Mouse (Mus musculus) heart, embryonic 12.5 days (tissue): ENCODE measurements around the gene Rbpj. TPM values are rescaled to one million over a fixed set of nuclear protein-coding genes. Genes with fewer than 3 reads are reported as not detected.
"Not testable (repeated sequence)": the region's sequence is repeated elsewhere in the genome, so short reads cannot be mapped to it uniquely, and the experiment has no call there.

Experiments
- ATAC-seq: fragments of 200-750 bp; cut with Nextera tagmentation; 2 replicates; pipeline ENCODE4 v1.8.0; 2017; ENCODE audit warnings: moderate TSS enrichment, moderate library complexity; ENCODE audit not compliant: insufficient number of reproducible peaks, low FRiP score
- H3K27ac ChIP-seq: fragments of 300-500 bp; sonication (generic); 2 replicates; pipeline ENCODE4 v1.5.1; 2016; ENCODE audit warnings: mild to moderate bottlenecking, moderate library complexity; ENCODE audit not compliant: poor library complexity, severe bottlenecking
- H3K27me3 ChIP-seq: fragments of 300-500 bp; sonication (generic); replicated peaks from 2 replicates; pipeline ENCODE4 v1.6.1; 2016; ENCODE audit warnings: mild to moderate bottlenecking, moderate library complexity
- H3K36me3 ChIP-seq: fragments of 300-500 bp; sonication (generic); 2 replicates; pipeline ENCODE4 v1.6.1; 2016; ENCODE audit warnings: mild to moderate bottlenecking, moderate library complexity
- H3K4me1 ChIP-seq: fragments of 300-500 bp; sonication (generic); replicated peaks from 2 replicates; pipeline ENCODE4 v1.6.1; 2016; ENCODE audit warnings: mild to moderate bottlenecking
- H3K4me2 ChIP-seq: fragments of 300-500 bp; sonication (generic); 2 replicates; pipeline ENCODE4 v1.6.1; 2016; ENCODE audit warnings: mild to moderate bottlenecking, moderate library complexity
- H3K4me3 ChIP-seq: fragments of 300-500 bp; sonication (generic); 2 replicates; pipeline ENCODE4 v1.5.1; 2016; ENCODE audit warnings: mild to moderate bottlenecking
- H3K9ac ChIP-seq: fragments of 300-500 bp; sonication (generic); 2 replicates; pipeline ENCODE4 v1.6.1; 2016; ENCODE audit warnings: mild to moderate bottlenecking, moderate library complexity
- H3K9me3 ChIP-seq: fragments of 300-500 bp; sonication (generic); replicated peaks from 2 replicates; pipeline ENCODE4 v1.6.1; 2016; ENCODE audit warnings: mild to moderate bottlenecking, moderate library complexity
- WGBS: fragments of 180-500 bp; shearing (Covaris S2); methylation state at CpG from one replicate; pipeline ENCODE4 v1.1.7; 2016; 5-methylcytosine and 5-hydroxymethylcytosine counted together
- polyA plus RNA-seq: library from polyadenylated mRNA; unstranded; fragments of >200 nt; fragmentation: Nextera tagmentation; extraction: Ambion mirVana; gene quantifications from 2 replicates; pipeline ENCODE4 v1.2.1, GENCODE M21; 2016

Rbpj gene
- polyA plus RNA-seq, 1 experiment from 2014 or later, result 27.0 TPM

DNA sequence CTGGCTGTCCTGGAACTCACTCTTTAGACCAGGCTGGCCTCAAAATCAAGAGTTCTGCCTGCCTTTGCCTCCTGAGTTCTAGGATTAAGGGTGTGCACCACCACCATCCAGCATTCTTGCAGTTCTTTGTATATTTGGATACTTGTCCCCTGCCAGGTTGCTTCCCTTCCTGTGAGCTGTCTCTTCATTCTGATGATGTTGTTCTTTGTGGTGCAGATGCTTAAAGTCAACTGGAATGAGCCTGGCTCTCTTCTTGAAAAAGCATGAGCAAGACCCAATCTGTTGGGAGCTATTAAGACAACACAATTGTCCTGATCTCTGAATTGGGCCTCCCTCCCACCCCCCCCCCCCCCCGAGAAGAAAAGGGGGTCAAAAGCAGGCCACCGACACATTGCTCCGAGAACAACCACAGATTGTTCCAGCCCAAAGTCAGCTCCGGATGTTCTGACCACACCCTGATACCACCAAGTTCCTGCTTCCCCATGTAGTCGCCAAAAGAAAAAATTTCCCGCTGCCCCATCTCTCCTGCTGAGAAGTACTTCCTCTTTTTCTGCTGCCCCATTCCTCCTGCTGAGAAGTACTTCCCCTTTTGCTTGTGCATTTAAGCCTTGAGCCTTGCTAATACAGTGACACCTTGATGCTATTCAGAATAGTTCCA, 207.7 kb downstream of the Rbpj start:
- WGBS, result 80% methylated on average over 6 of the region's 6 CpGs
- H3K4me1 ChIP-seq, H3K4me2 ChIP-seq, ATAC-seq, H3K9ac ChIP-seq, H3K9me3 ChIP-seq, H3K4me3 ChIP-seq, H3K27ac ChIP-seq, H3K36me3 ChIP-seq: not testable (repeated sequence)
- peaks cover 16% of the 10 kb centered on the region for H3K27me3 ChIP-seq

DNA sequence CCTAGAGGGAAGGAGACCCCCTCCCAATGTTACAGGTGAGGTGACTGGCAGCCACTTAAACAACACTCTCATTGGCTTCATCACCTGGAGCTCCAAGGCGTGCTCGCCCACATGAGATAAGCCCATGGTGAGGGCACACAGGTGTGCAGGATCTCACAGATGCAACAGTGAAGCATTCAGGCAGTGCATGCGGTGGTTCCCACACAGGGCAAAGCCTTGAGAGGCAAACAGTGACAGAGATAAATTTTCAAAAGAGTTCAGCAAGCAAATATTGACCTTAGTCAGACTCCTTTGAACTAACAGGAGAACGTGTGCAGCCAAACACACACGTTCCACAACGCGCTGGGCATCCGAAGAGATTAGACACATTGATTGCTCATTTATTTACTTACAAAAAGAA, 210.7 kb downstream of the Rbpj start:
- no peak for ATAC-seq
- WGBS, result 80% methylated on average over 8 of the region's 8 CpGs
- no peak overlapping the region for H3K4me2 ChIP-seq

DNA sequence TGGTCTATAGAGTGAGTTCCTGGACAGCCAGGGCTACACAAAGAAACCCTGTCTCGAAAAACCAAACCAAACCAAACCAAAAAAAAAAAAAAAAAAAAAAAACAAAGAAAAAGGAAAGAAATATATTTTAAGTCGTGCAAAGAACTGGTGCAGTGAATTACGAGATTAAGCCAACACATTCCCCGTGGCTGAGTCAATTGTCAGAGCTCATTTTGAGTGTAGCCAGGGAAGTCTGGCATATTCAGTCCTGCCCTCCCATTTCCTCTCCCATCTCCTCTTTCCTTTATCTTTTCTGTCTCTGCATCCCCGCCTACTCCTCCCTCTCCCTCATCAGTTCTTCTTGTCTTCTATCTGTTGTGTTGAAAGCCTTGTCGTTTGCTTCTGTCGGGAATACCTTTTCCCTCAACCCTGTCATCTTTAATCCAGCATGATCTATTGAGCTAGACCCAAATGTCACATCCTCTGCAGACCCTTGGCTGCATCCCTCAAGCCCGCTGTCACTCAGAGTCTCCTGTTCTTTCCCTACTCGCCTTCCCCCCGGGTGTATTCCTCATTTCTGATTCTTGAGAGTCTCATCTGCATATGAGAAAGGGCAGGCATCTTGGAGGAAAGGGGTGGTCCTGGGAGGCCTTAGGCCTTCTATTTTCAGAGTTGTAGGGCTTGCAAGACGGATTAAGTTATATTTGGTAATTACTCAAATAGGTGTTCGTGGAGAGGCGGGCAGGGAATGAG, 212.2 kb downstream of the Rbpj start:
- Histone ChIP-seq H3K4me2 (no peak overlapping the region), H3K9ac (no peak overlapping the region), H3K27me3 (peaks cover 27% of the 10 kb centered on the region), H3K4me3 (no peak overlapping the region), H3K27ac (no peak overlapping the region), H3K4me1 (0 out of 2 replicates have a peak, but pooled peaks cover 3% of the 10 kb centered on the region), H3K9me3 (peaks cover 7% of the 10 kb centered on the region), H3K36me3 (no peaks in the 10 kb centered on the region)
- ATAC-seq, result no peak
- WGBS, result 38% methylated on average over 13 of the region's 13 CpGs

More for the DNA sequence above, 210.7 kb downstream of the Rbpj start:
- no peak overlapping the region for H3K4me3 ChIP-seq
- H3K4me1 ChIP-seq, result peaks cover 2% of the 10 kb centered on the region
- H3K9me3 ChIP-seq, result no peaks in the 10 kb centered on the region
- peaks cover 27% of the 10 kb centered on the region for H3K27me3 ChIP-seq
- H3K9ac ChIP-seq, result no peak overlapping the region
- H3K27ac ChIP-seq, result no peak overlapping the region
- no peaks in the 10 kb centered on the region for H3K36me3 ChIP-seq

DNA sequence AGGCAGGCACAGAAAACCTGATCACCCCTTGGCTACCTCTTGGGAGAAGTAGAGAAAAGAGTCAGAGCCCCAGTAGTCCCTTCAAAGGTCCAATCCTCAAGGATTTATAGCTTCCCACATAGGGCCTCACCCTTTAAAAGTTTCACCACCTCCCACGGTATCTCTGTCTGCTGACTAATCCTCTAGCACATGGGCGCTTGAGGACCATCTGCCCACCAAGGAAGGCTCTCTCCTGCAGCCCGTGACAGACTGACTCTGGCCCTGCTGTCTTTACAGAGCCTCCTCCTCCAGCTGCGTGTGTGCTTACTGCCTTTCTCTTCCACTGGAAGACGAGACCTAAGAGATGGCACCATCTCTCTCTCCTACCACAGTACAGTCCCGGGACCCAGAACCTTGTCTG, 213.7 kb downstream of the Rbpj start:
- H3K27me3 ChIP-seq, result peaks cover 27% of the 10 kb centered on the region
- H3K9me3 ChIP-seq, result peaks cover 7% of the 10 kb centered on the region
- H3K36me3 ChIP-seq, result no peaks in the 10 kb centered on the region
- no peak overlapping the region for H3K9ac ChIP-seq
- no peak for ATAC-seq
- WGBS, result 59% methylated on average over 6 of the region's 6 CpGs
- H3K4me1 ChIP-seq, result peaks cover 11% of the 10 kb centered on the region; the same call in 1 of the 2 replicates
- H3K27ac ChIP-seq, result no peak overlapping the region
- H3K4me3 ChIP-seq, result no peak overlapping the region
- H3K4me2 ChIP-seq, result no peak overlapping the region

DNA sequence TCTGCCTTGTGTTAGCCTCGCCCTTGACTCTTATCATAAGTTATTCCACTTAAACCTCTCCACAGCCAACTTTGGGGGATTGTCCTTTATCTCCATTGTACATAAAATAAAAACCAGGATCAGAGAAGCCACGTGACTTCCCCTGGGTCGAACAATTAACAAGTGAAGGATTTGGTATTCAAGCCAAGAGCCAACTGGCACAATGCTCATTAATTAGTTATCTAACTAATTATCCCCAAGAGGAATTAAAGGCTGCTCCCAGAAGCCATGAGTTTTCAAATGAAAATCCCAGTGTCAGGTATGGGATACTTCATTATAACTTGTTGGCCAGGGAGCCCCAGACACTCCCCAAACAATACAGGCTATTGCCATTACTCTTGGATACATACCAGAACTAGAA, 218.0 kb downstream of the Rbpj start:
- Histone ChIP-seq H3K9me3 (peaks cover 7% of the 10 kb centered on the region), H3K4me2 (no peak overlapping the region), H3K36me3 (no peaks in the 10 kb centered on the region), H3K4me3 (no peak overlapping the region), H3K9ac (no peak overlapping the region), H3K4me1 (peaks cover 11% of the 10 kb centered on the region; the same call in 1 of the 2 replicates), H3K27me3 (peaks cover 31% of the 10 kb centered on the region), H3K27ac (no peak overlapping the region)
- WGBS, result 24% methylated on average over 3 of the region's 3 CpGs
- ATAC-seq, result no peak

GRCm38 (mm10) chr5:53684417-53684816, 218.5 kb downstream of the Rbpj start:
- Histone ChIP-seq H3K9ac (no peak overlapping the region), H3K27ac (no peak overlapping the region), H3K4me1 (peaks cover 11% of the 10 kb centered on the region; the same call in 1 of the 2 replicates), H3K4me3 (no peak overlapping the region), H3K9me3 (peaks cover 7% of the 10 kb centered on the region), H3K36me3 (no peaks in the 10 kb centered on the region), H3K27me3 (peaks cover 28% of the 10 kb centered on the region), H3K4me2 (no peak overlapping the region)
- ATAC-seq, result no peak
- WGBS, result 80% methylated on average over 1 of the region's 1 CpGs

DNA sequence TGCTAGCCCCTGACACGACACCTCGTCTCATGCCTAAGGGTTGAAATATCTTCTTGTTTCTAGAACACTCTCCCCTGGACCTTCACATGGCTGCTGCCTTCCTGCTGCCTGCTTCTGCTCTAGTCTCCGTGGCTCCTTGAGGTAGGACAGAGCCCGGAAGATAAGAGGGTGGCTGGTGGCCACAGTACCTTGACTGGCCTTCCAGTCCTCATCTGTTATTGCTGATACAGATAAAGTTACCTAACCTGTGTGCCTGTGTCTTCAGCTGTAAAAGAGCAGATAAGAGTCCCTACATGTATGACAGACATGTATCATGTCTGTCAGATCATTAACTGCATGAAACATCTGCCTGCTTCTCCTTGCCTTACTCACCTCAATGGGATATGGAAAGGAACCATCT, 219.7 kb downstream of the Rbpj start:
- WGBS, result 66% methylated on average over 4 of the region's 4 CpGs
- no peak overlapping the region for H3K4me2 ChIP-seq
- H3K36me3 ChIP-seq, result no peaks in the 10 kb centered on the region
- no peak for ATAC-seq
- H3K4me3 ChIP-seq, result no peak overlapping the region
- H3K27me3 ChIP-seq, result peaks cover 23% of the 10 kb centered on the region; the same call in 1 of the 2 replicates
- H3K9ac ChIP-seq, result no peak overlapping the region
- peaks cover 11% of the 10 kb centered on the region; the same call in 1 of the 2 replicates for H3K4me1 ChIP-seq
- peaks cover 7% of the 10 kb centered on the region for H3K9me3 ChIP-seq
- H3K27ac ChIP-seq, result no peak overlapping the region

- Histone ChIP-seq H3K36me3 (no peaks in the 10 kb centered on the region), H3K9ac (no peak overlapping the region), H3K4me1 (peaks cover 11% of the 10 kb centered on the region; the same call in 1 of the 2 replicates), H3K9me3 (peaks cover 7% of the 10 kb centered on the region), H3K4me3 (no peak overlapping the region), H3K27me3 (peaks cover 23% of the 10 kb centered on the region; the same call in 1 of the 2 replicates), H3K4me2 (no peak overlapping the region), H3K27ac (no peak overlapping the region)
- no peak for ATAC-seq
- 81% methylated on average over 2 of the region's 2 CpGs for WGBS
Measured at GRCm38 (mm10) chr5:53686379-53686778, 220.4 kb downstream of the Rbpj start.

DNA sequence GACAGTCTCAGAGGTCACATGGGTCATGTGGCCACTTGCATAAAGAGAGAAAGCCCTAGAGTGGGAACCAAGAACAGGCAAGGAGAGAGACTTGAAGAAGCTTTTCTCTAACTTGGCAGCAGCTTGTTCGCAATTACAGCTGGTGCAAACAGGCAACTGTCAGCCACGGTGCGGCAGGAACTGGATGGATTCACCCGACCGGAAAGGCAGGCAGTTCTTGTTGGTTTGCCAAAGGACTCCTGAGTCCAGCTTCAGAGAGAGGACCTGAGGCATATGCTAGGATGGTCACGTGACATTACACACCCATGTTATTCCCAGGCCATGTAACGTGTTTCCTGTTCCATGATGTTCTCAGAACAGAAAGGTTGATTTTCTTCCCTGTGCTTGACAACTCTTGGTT, 222.4 kb downstream of the Rbpj start:
- Histone ChIP-seq H3K36me3 (no peaks in the 10 kb centered on the region), H3K4me2 (no peak overlapping the region), H3K4me3 (no peak overlapping the region), H3K4me1 (peaks cover 6% of the 10 kb centered on the region; the same call in 1 of the 2 replicates), H3K27me3 (peaks cover 23% of the 10 kb centered on the region; the same call in 1 of the 2 replicates), H3K9ac (no peak overlapping the region), H3K9me3 (0 out of 2 replicates have a peak, but pooled peaks cover 6% of the 10 kb centered on the region), H3K27ac (no peak overlapping the region)
- ATAC-seq, result no peak
- 82% methylated on average over 7 of the region's 7 CpGs for WGBS

GRCm38 (mm10) chr5:53691577-53691976, 225.6 kb downstream of the Rbpj start:
- H3K27me3 ChIP-seq, result peaks cover 14% of the 10 kb centered on the region; the same call in 1 of the 2 replicates
- no peaks in the 10 kb centered on the region for H3K4me1 ChIP-seq
- H3K4me3 ChIP-seq, result no peak overlapping the region
- 46% methylated on average over 3 of the region's 3 CpGs for WGBS
- H3K4me2 ChIP-seq, result no peak overlapping the region
- 0 out of 2 replicates have a peak, but pooled peaks cover 6% of the 10 kb centered on the region for H3K9me3 ChIP-seq
- no peak overlapping the region for H3K27ac ChIP-seq
- no peak for ATAC-seq
- H3K9ac ChIP-seq, result no peak overlapping the region
- H3K36me3 ChIP-seq, result no peaks in the 10 kb centered on the region

GRCm38 (mm10) chr5:53692100-53692499, 226.1 kb downstream of the Rbpj start:
- 0 out of 2 replicates have a peak, but pooled peaks cover 6% of the 10 kb centered on the region for H3K9me3 ChIP-seq
- H3K4me1 ChIP-seq, result no peaks in the 10 kb centered on the region
- no peak overlapping the region for H3K4me3 ChIP-seq
- H3K9ac ChIP-seq, result no peak overlapping the region
- no peaks in the 10 kb centered on the region for H3K36me3 ChIP-seq
- 75% methylated on average over 8 of the region's 8 CpGs for WGBS
- H3K4me2 ChIP-seq, result no peak overlapping the region
- peaks cover 9% of the 10 kb centered on the region; the same call in 1 of the 2 replicates for H3K27me3 ChIP-seq
- H3K27ac ChIP-seq, result no peak overlapping the region
- ATAC-seq, result no peak
